Mouse (Mus musculus) MEL (cell line): ENCODE data around the gene Clic4. TPM values are rescaled to one million over a fixed set of nuclear protein-coding genes. Genes with fewer than 3 reads are reported as not detected.

ENCODE experiments used
- DNase-seq: peaks from one replicate; pipeline ENCODE4 v3.0.0; 2011; ENCODE audit warnings: low read depth, low spot score
- H3K27ac ChIP-seq: 2 replicates; pipeline ENCODE4 v1.5.1; 2012; ENCODE audit warnings: low read depth, mild to moderate bottlenecking, control low read depth, low read length, moderate library complexity; ENCODE audit not compliant: control insufficient read depth
- H3K27me3 ChIP-seq, 2 experiments: fragments of 150-350 bp in 1 of 2; sonication (generic) in 1 of 2; 2 replicates each; pipeline ENCODE4 v1.6.1; 2012; ENCODE audit warnings: low read length in 2 of 2, mild to moderate bottlenecking in 2 of 2, improper control_type of control experiment in 1 of 2, moderate library complexity in 1 of 2; ENCODE audit not compliant: insufficient read depth in 2 of 2, control insufficient read depth in 1 of 2
- H3K36me3 ChIP-seq, 2 experiments: 2 replicates each; pipeline ENCODE4 v1.6.1; 2012 to 2014; ENCODE audit warnings: low read length in 2 of 2, improper control_type of control experiment in 1 of 2, inconsistent platforms in 1 of 2, mild to moderate bottlenecking in 1 of 2; ENCODE audit not compliant: insufficient read depth in 2 of 2, control insufficient read depth in 1 of 2
- H3K4me1 ChIP-seq, 2 experiments: fragments of 150-350 bp in 1 of 2; sonication (generic) in 1 of 2; 2 replicates each; pipeline ENCODE4 v1.6.1; 2012; ENCODE audit warnings: low read length in 2 of 2, improper control_type of control experiment in 1 of 2, mild to moderate bottlenecking in 1 of 2; ENCODE audit not compliant: insufficient read depth in 2 of 2, control insufficient read depth in 1 of 2
- H3K4me3 ChIP-seq, 2 experiments: fragments of 150-350 bp in 1 of 2; sonication (generic) in 1 of 2; 2 replicates each; pipeline ENCODE4 v1.5.1; 2012; ENCODE audit warnings: low read depth in 2 of 2, low read length in 2 of 2, mild to moderate bottlenecking in 2 of 2, moderate library complexity in 2 of 2, control low read depth in 1 of 2, improper control_type of control experiment in 1 of 2; ENCODE audit not compliant: control insufficient read depth in 1 of 2, insufficient read depth in 1 of 2
- H3K79me2 ChIP-seq: 2 replicates; pipeline ENCODE4 v1.6.1; 2012; ENCODE audit warnings: mild to moderate bottlenecking, low read length, moderate library complexity; ENCODE audit not compliant: control insufficient read depth, poor library complexity, insufficient read depth
- H3K9ac ChIP-seq: 2 replicates; pipeline ENCODE4 v1.6.1; 2012; ENCODE audit warnings: low read depth, mild to moderate bottlenecking, control low read depth, low read length, moderate library complexity; ENCODE audit not compliant: control insufficient read depth, poor library complexity, severe bottlenecking
- H3K9me3 ChIP-seq: fragments of 150-350 bp; sonication (generic); replicated peaks from 2 replicates; pipeline ENCODE4 v1.6.1; 2012; ENCODE audit warnings: mild to moderate bottlenecking, low read length, improper control_type of control experiment, moderate library complexity; ENCODE audit not compliant: insufficient read depth
- BHLHE40 ChIP-seq: IDR thresholded peaks from 2 replicates; pipeline ENCODE4 v1.6.1; 2012; ENCODE audit warnings: low read depth, mild to moderate bottlenecking, inconsistent platforms, low read length, improper control_type of control experiment, borderline replicate concordance
- CHD1 ChIP-seq: IDR thresholded peaks from 2 replicates; pipeline ENCODE4 v1.6.1; 2012; ENCODE audit warnings: low read depth, mild to moderate bottlenecking, inconsistent platforms, low read length, improper control_type of control experiment
- CTCF ChIP-seq, 3 experiments: IDR thresholded peaks in 2 of 3; conservative IDR thresholded peaks in 1 of 3; 2 replicates each; pipeline ENCODE4 v1.5.1; 2011 to 2012; ENCODE audit warnings: low read length in 3 of 3, low read depth in 2 of 3, mild to moderate bottlenecking in 2 of 3, improper control_type of control experiment in 1 of 3, inconsistent platforms in 1 of 3, mixed read lengths in 1 of 3, moderate library complexity in 1 of 3; ENCODE audit not compliant: control insufficient read depth in 1 of 3, insufficient read depth in 1 of 3, poor library complexity in 1 of 3, severe bottlenecking in 1 of 3
- ELF1 ChIP-seq: IDR thresholded peaks from 2 replicates; pipeline ENCODE4 v1.6.1; 2014; ENCODE audit warnings: low read depth, mild to moderate bottlenecking, inconsistent platforms, low read length, improper control_type of control experiment, moderate library complexity
- GABPA ChIP-seq: IDR thresholded peaks from 2 replicates; pipeline ENCODE4 v1.6.1; 2012; ENCODE audit warnings: low read depth, mild to moderate bottlenecking, inconsistent platforms, low read length, improper control_type of control experiment, moderate library complexity
- KAT2A ChIP-seq: conservative IDR thresholded peaks from 2 replicates; pipeline ENCODE4 v1.6.1; 2012; ENCODE audit warnings: low read depth, low read length, improper control_type of control experiment, inconsistent platforms
- MAX ChIP-seq: IDR thresholded peaks from 2 replicates; pipeline ENCODE4 v1.6.1; 2011; ENCODE audit warnings: low read length, improper control_type of control experiment
- MAZ ChIP-seq: IDR thresholded peaks from 2 replicates; pipeline ENCODE4 v1.6.1; 2012; ENCODE audit warnings: low read depth, mild to moderate bottlenecking, inconsistent platforms, low read length, improper control_type of control experiment
- NELFE ChIP-seq: IDR thresholded peaks from 2 replicates; pipeline ENCODE4 v1.6.1; 2011; ENCODE audit warnings: low read depth, low read length, improper control_type of control experiment
- POLR2A ChIP-seq, 2 experiments: IDR thresholded peaks; 2 replicates each; pipeline ENCODE4 v1.6.1; 2011 to 2012; ENCODE audit warnings: low read length in 2 of 2, mild to moderate bottlenecking in 2 of 2, control low read depth in 1 of 2, improper control_type of control experiment in 1 of 2, low read depth in 1 of 2, moderate library complexity in 1 of 2; ENCODE audit not compliant: control insufficient read depth in 1 of 2, insufficient read depth in 1 of 2, poor library complexity in 1 of 2
- POLR2AphosphoS2 ChIP-seq: IDR thresholded peaks from 2 replicates; pipeline ENCODE4 v1.6.1; 2011; ENCODE audit warnings: low read length, improper control_type of control experiment
- POLR2AphosphoS5 ChIP-seq: IDR thresholded peaks from 2 replicates; pipeline ENCODE4 v1.6.1; 2012; ENCODE audit warnings: low read depth, borderline replicate concordance, mild to moderate bottlenecking, inconsistent platforms, low read length, moderate library complexity, mixed read lengths
- RCOR1 ChIP-seq: IDR thresholded peaks from 2 replicates; pipeline ENCODE4 v1.6.1; 2012; ENCODE audit warnings: low read depth, mild to moderate bottlenecking, inconsistent platforms, low read length, improper control_type of control experiment
- SMC3 ChIP-seq: IDR thresholded peaks from 2 replicates; pipeline ENCODE4 v1.6.1; 2011; ENCODE audit warnings: low read depth, low read length, improper control_type of control experiment
- TBP ChIP-seq: IDR thresholded peaks from 2 replicates; pipeline ENCODE4 v1.8.0; 2011; ENCODE audit warnings: low read depth, low read length, improper control_type of control experiment
- TCF12 ChIP-seq: IDR thresholded peaks from 2 replicates; pipeline ENCODE4 v1.6.1; 2014; ENCODE audit warnings: low read depth, mild to moderate bottlenecking, inconsistent platforms, low read length, improper control_type of control experiment, moderate library complexity
- UBTF ChIP-seq: IDR thresholded peaks from 2 replicates; pipeline ENCODE4 v1.6.1; 2012; ENCODE audit warnings: low read depth, mild to moderate bottlenecking, inconsistent platforms, low read length, improper control_type of control experiment, moderate library complexity, borderline replicate concordance; ENCODE audit not compliant: insufficient read depth
- USF1 ChIP-seq: IDR thresholded peaks from 2 replicates; pipeline ENCODE4 v1.6.1; 2014; ENCODE audit warnings: low read depth, mild to moderate bottlenecking, inconsistent platforms, low read length, improper control_type of control experiment, moderate library complexity
- USF2 ChIP-seq, 2 experiments: IDR thresholded peaks; 2 replicates each; pipeline ENCODE4 v1.6.1; 2011 to 2012; ENCODE audit warnings: improper control_type of control experiment in 2 of 2, low read length in 2 of 2, borderline replicate concordance in 1 of 2, inconsistent platforms in 1 of 2, low read depth in 1 of 2, mild to moderate bottlenecking in 1 of 2; ENCODE audit not compliant: insufficient read depth in 1 of 2
- ZC3H11A ChIP-seq: IDR thresholded peaks from 2 replicates; pipeline ENCODE4 v1.6.1; 2012; ENCODE audit warnings: low read depth, mild to moderate bottlenecking, inconsistent platforms, low read length, improper control_type of control experiment
- ZNF384 ChIP-seq: IDR thresholded peaks from 2 replicates; pipeline ENCODE4 v1.6.1; 2012; ENCODE audit warnings: low read depth, mild to moderate bottlenecking, inconsistent platforms, low read length, improper control_type of control experiment
- polyA plus RNA-seq, 2 experiments: library from polyadenylated mRNA; stranded (reverse) in 1 of 2; unstranded in 1 of 2; fragments of >175 nt in 1 of 2; fragments of >200 nt in 1 of 2; gene quantifications; 2 replicates each; pipeline versions ENCODE4 v1.2.1 to v1.2.4; 2012; ENCODE audit warnings: low replicate concordance in 2 of 2, low read depth in 1 of 2; ENCODE audit not compliant: insufficient read length in 2 of 2, insufficient read depth in 1 of 2, missing spikeins in 1 of 2
- total RNA-seq: library from RNA; depleted of rRNA; stranded (reverse); fragments of 300-350 nt; gene quantifications from 2 replicates; pipeline ENCODE4 v1.2.3, GENCODE M21; 2012

The Clic4 gene
- total and polyA plus RNA-seq, 3 experiments: 32.9 to 274 (median 83.8) TPM

DNA sequence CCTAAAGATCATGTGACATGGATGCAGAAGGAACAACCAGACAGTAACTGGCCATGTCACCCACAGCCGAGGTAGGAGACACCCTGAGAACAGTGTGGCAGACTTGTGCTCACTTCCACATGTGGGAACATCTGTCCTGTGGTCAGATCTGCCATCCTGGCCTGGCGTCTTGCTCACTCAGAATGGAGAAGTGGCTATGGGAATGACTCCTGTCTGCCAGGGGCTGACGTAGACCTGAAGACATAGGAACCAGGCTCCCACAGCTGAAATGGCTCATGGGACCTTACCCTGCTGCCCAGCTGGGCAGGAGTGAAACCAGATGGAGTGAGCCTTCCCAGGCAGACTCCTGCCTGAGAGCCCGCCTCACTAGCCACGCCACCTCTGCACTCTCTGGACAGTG lies 79.8 kb downstream of the Clic4 start:
- H3K79me2 ChIP-seq: no peaks in the 10 kb centered on the region
- H3K27ac ChIP-seq: no peak overlapping the region
- H3K4me1 ChIP-seq: peaks cover 0 to 5% of the 10 kb centered on the region in 2 experiments; a peak in 1 of 4 replicates
- no peaks in the 10 kb centered on the region for H3K27me3 ChIP-seq
- H3K9me3 ChIP-seq: no peaks in the 10 kb centered on the region
- no peak overlapping the region for H3K9ac ChIP-seq
- no peak for DNase-seq
- H3K4me3 ChIP-seq: no peak overlapping the region
- TF ChIP-seq USF1: peak; percentile 11; the same call in 1 of the 2 replicates
- TF ChIP-seq NELFE: no peak
- H3K36me3 ChIP-seq: peaks cover 5% of the 10 kb centered on the region in 2 experiments

DNA sequence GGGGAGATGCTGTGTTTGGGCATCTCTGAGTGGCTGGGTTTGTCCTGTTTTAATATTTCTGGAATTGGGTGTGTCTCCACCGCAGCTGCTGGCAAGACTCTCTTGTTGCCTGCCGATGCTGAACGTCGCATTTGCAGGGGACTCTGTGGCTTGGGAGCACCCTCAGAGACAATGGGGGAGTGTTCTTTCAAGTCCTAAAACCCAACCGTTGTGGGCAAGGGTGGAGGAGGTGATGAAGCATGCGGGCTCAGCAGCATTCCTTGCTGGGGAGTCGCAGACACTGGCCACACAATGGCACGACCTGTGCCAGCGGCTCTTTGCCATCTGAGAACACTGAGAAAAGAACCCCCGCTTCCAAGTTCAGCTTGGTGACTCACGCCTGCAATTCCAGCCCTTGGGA lies 81.0 kb downstream of the Clic4 start:
- peaks cover 0 to 5% of the 10 kb centered on the region in 2 experiments; a peak in 1 of 4 replicates for H3K4me1 ChIP-seq
- H3K27me3 ChIP-seq: no peaks in the 10 kb centered on the region
- H3K27ac ChIP-seq: no peak overlapping the region
- TF ChIP-seq TBP: no peak
- TF ChIP-seq GABPA: no peak
- TF ChIP-seq CHD1: no peak
- no peak for TF ChIP-seq BHLHE40
- no peak for TF ChIP-seq ELF1
- no peak for TF ChIP-seq CTCF (IDR thresholded peaks at IDR 0.05 in 2 of 3, conservative IDR thresholded peaks at IDR 0.05 in 1 of 3; ENCODE audit: control insufficient read depth in 1 of 3, insufficient read depth in 1 of 3, low read depth in 2 of 3, low read length in 3 of 3, poor library complexity in 1 of 3, severe bottlenecking in 1 of 3)
- no peak for TF ChIP-seq USF2 (IDR thresholded peaks at IDR 0.05; ENCODE audit: borderline replicate concordance in 1 of 2, insufficient read depth in 1 of 2, low read depth in 1 of 2, low read length in 2 of 2)
- no peak overlapping the region for H3K4me3 ChIP-seq
- H3K9me3 ChIP-seq: no peaks in the 10 kb centered on the region
- H3K9ac ChIP-seq: no peak overlapping the region
- peaks cover 1% of the 10 kb centered on the region; the same call in 1 of the 2 replicates for H3K79me2 ChIP-seq
- DNase-seq: no peak
- peaks cover 5 to 7% of the 10 kb centered on the region in 2 experiments for H3K36me3 ChIP-seq

- peaks cover 1% of the 10 kb centered on the region; the same call in 1 of the 2 replicates for H3K79me2 ChIP-seq
- peaks cover 0 to 5% of the 10 kb centered on the region in 2 experiments; a peak in 1 of 4 replicates for H3K4me1 ChIP-seq
- H3K4me3 ChIP-seq: no peak overlapping the region
- no peak overlapping the region for H3K27ac ChIP-seq
- TF ChIP-seq POLR2AphosphoS5: no peak
- TF ChIP-seq SMC3: no peak
- TF ChIP-seq POLR2AphosphoS2: no peak
- TF ChIP-seq CHD1: no peak
- no peak for TF ChIP-seq MAZ
- TF ChIP-seq ZNF384: no peak
- TF ChIP-seq UBTF: no peak
- no peak for TF ChIP-seq ZC3H11A
- TF ChIP-seq GABPA: no peak
- no peak for TF ChIP-seq RCOR1
- TF ChIP-seq ELF1: no peak
- TF ChIP-seq POLR2A (IDR thresholded peaks at IDR 0.05; ENCODE audit: control insufficient read depth in 1 of 2, insufficient read depth in 1 of 2, low read depth in 1 of 2, low read length in 2 of 2, poor library complexity in 1 of 2): no peak
- TF ChIP-seq KAT2A: no peak
- no peak for TF ChIP-seq MAX
- TF ChIP-seq TCF12: no peak
- no peak for TF ChIP-seq TBP
- DNase-seq: no peak
- H3K36me3 ChIP-seq: peaks cover 5 to 7% of the 10 kb centered on the region in 2 experiments
- H3K27me3 ChIP-seq: no peaks in the 10 kb centered on the region
- no peak overlapping the region for H3K9ac ChIP-seq
- H3K9me3 ChIP-seq: no peaks in the 10 kb centered on the region
These were observed 81.4 kb downstream of the Clic4 start for GRCm38 (mm10) chr4:135191185-135191584.
